Mouse (Mus musculus) liver, embryonic 16.5 days (tissue): ENCODE results near the gene Gsx1. TPM values are rescaled to one million over a fixed set of nuclear protein-coding genes. Genes with fewer than 3 reads are reported as not detected.

Source experiments
- polyA plus RNA-seq: library from polyadenylated mRNA; unstranded; fragments of >200 nt; fragmentation: Nextera tagmentation; extraction: Ambion mirVana; gene quantifications from 2 replicates; pipeline ENCODE4 v1.2.1, GENCODE M21; 2015

Gsx1 gene
- polyA plus RNA-seq, 1 experiment from 2014 or later: not detected

Other genes starting within 250 kb of the Gsx1 start
- 42.7 and 46.7 TPM in 2 replicates for gene Gtf3a, start 240.0 kb upstream of the Gsx1 start, polyA plus RNA-seq
- 10.4 and 11.8 TPM in 2 replicates for gene Mtif3, start 224.9 kb upstream of the Gsx1 start, polyA plus RNA-seq
- 4.6 and 5.7 TPM in 2 replicates for gene Lnx2, start 112.1 kb upstream of the Gsx1 start, polyA plus RNA-seq
- 54.4 and 56.9 TPM in 2 replicates for gene Polr1d, start 111.6 kb upstream of the Gsx1 start, polyA plus RNA-seq
- gene Pdx1, start 81.3 kb downstream of the Gsx1 start, polyA plus RNA-seq: 0.13 TPM in 1 of 2 replicates, not detected in the other
- 0.18 TPM in 1 of 2 replicates, not detected in the other for gene Cdx2, start 118.6 kb downstream of the Gsx1 start, polyA plus RNA-seq
- gene Urad, start 133.7 kb downstream of the Gsx1 start, polyA plus RNA-seq: 1.6 and 1.8 TPM in 2 replicates
- 1.4 and 1.6 TPM in 2 replicates for gene Flt3, start 211.8 kb downstream of the Gsx1 start, polyA plus RNA-seq
- 29.5 and 32.0 TPM in 2 replicates for gene Pan3, start 241.5 kb downstream of the Gsx1 start, polyA plus RNA-seq